Mouse (Mus musculus) ovary, postnatal 36 days (tissue): ENCODE measurements around the gene Agl.

Experiments used
- DNase-seq: peaks from one replicate; pipeline ENCODE4 v3.0.0; 2022; ENCODE audit warnings: low spot score, mixed read lengths

The Agl gene

DNA sequence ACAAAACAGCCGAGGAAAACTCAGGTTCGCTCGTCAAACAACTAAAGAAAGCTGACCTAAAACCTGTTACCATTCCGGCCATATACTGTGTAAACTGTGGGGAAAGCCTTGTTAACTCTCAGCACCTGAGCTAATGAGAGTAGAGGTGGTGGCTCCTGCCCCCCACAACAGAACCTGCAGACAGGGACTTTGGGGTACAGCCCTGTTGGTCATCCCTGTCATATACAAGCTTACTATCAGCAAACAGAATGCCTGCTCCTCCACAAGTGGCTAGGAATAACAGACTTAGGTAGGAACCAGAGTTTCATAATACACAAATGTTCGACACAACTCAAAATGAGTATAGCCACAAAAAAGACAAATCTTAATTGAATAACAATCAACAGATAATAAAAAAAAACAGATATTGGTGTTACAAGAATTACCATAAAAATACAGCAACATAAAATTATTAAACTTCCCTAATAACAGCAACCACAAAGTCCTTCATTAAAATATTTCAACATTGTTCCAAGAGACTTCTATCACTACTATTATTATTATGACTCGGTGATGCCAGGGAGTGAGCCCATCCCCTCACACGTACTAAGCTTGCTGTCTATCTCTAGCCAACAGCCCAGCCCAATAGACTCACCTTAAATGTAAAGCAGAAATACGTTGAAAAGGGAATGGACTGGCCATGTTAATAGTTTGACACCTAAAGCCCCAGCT lies 112.9 kb downstream of the Agl start:
- DNase-seq = no peak

GRCm38 (mm10) chr3:116694312-116694711 lies 113.7 kb downstream of the Agl start:
- DNase-seq = no peak
